Mouse (Mus musculus): ENCODE data around the gene Tnfsf14.

DNA sequence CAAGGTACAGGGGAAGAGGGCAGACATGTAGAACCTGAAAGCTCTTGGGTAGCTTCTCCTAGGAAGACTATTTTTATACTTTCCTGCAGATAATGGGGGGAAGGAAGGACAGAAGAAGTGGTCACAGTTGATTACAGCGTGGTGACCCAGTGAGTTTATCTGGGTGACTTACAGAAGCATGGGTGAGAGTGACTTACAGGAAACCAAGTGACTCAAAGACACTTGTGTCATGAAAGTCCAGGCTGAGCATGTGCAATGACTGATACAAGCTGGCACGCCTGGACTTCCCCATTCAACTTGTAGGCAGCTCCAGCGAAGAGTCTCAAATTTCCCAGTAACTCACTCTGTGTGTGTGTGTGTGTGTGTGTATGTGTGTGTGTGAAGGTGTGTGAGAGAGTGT is 4.3 kb upstream of the Tnfsf14 start:
- TF ChIP-seq POLR2A (IDR thresholded peaks at IDR 0.05; ENCODE audit: control insufficient read depth, low read depth, low read length) (no peak), CTCF (IDR thresholded peaks at IDR 0.05; ENCODE audit: control insufficient read depth, insufficient read depth, insufficient replicate concordance, low read depth, low read length) (no peak)
